Mouse (Mus musculus): ENCODE results near the gene Tecpr2. TPM values are rescaled to one million over a fixed set of nuclear protein-coding genes. Genes with fewer than 3 reads are reported as not detected.

Gene Tecpr2
- polyA plus RNA-seq, 1 experiment = 3.3 TPM

GRCm38 (mm10) chr12:110990500-110990899 lies 101.4 kb downstream of the Tecpr2 start:
- Histone ChIP-seq H3K27ac (replicated peaks; ENCODE audit: low read depth, low read length) (no peak overlapping the region), H3K4me3 (ENCODE audit: insufficient read depth, low read depth, low read length) (no peak overlapping the region), H3K4me1 (ENCODE audit: control insufficient read depth, insufficient read depth, insufficient read length, low read length) (peaks cover 2% of the 10 kb centered on the region; the same call in 1 of the 2 replicates)

DNA sequence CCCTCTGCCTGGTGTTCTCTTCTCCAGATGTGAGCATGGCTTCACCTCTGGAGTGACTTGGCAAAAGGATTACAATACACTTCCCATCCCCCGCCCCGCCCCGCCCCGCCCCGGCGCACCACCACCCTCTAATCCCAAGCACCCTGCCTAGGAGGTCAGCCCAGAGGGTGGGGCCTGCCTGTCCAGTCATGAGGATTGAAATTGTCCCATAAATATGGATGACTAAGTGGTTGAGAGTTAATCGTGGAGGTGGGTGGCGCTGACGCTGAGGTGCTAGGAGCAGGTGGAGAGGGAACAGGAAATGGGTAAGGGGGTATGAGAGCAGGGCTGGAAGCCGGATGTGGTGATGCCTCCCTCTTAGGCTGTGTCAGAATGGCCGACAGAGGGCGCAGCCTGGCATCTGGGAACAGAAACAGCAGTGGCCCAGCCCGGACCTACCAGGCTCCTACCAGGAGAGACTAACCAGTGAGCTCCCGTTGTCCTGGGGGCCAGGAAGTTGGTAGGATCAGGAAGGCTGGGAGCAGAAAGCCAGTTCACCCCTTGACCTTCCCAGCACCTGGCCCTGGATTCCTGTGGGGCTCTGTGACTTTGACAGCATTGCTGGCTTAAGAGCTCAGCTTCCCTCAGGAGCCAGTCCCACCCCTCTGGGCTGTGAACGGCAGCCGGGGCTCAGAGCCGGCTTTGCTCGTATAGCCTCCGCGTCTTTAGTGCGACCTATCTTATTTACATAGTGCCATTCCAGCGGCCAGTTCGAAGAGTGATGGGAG lies 102.5 kb downstream of the Tecpr2 start:
- H3K4me1 ChIP-seq (ENCODE audit: control insufficient read depth, insufficient read depth, insufficient read length, low read length) = no peaks in the 10 kb centered on the region
- H3K27ac ChIP-seq (replicated peaks; ENCODE audit: low read depth, low read length) = peak overlapping the region; percentile 50
- H3K4me3 ChIP-seq (ENCODE audit: insufficient read depth, low read depth, low read length) = peak overlapping the region; percentile 76

DNA sequence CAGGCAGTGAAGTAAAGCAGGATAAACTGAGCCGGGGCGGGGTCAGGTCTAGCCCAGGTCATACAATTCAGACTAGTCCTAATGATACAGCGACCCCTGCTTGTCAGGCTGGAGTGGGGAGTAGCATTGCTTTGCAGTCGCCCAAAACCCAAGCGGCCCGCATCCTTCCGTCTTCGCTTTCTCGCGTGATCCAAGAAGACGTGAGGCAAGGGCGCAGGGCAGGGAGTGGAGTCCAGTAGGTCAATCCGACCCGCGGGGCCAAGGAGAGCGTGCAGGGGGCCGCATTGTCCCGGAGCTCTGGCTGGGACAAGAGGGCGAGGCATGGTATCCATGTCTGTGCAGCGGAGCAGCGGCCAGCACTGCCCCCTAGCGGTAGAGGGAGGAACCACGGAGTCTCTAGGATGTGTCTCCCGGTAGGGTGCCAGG lies 103.1 kb downstream of the Tecpr2 start:
- peak overlapping the region; percentile 76 for H3K4me3 ChIP-seq (ENCODE audit: insufficient read depth, low read depth, low read length)
- peak overlapping the region; percentile 23 for H3K27ac ChIP-seq (replicated peaks; ENCODE audit: low read depth, low read length)
- no peaks in the 10 kb centered on the region for H3K4me1 ChIP-seq (ENCODE audit: control insufficient read depth, insufficient read depth, insufficient read length, low read length)

GRCm38 (mm10) chr12:110992771-110993170 lies 103.7 kb downstream of the Tecpr2 start:
- Histone ChIP-seq H3K4me3 (ENCODE audit: insufficient read depth, low read depth, low read length) (no peak overlapping the region), H3K27ac (replicated peaks; ENCODE audit: low read depth, low read length) (no peak overlapping the region), H3K4me1 (ENCODE audit: control insufficient read depth, insufficient read depth, insufficient read length, low read length) (no peaks in the 10 kb centered on the region)

DNA sequence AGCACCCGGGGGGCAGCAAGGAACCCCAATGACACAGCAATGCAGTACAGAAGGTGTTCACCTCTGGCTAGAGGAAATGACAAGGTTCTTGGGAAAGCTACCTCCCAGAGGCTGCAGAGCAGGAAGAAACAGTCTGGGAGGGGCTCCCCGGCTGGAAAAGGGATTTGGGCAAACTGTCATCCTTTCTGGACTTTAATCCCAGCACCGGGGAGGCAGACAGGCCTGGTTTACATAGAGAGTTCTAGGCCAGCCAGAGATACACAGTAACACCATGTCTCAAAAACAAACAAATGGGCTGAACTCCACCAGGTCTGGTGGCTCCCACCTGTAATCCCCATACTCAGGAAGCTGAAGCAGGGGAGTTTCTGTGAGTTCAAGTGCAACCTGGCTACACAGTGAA lies 104.2 kb downstream of the Tecpr2 start:
- Histone ChIP-seq H3K27ac (replicated peaks; ENCODE audit: low read depth, low read length) (no peak overlapping the region), H3K4me3 (ENCODE audit: insufficient read depth, low read depth, low read length) (no peak overlapping the region), H3K4me1 (ENCODE audit: control insufficient read depth, insufficient read depth, insufficient read length, low read length) (no peaks in the 10 kb centered on the region)

GRCm38 (mm10) chr12:110994666-110995065 lies 105.6 kb downstream of the Tecpr2 start:
- H3K27ac ChIP-seq (replicated peaks; ENCODE audit: low read depth, low read length) = no peak overlapping the region
- no peaks in the 10 kb centered on the region for H3K4me1 ChIP-seq (ENCODE audit: control insufficient read depth, insufficient read depth, insufficient read length, low read length)
- no peak overlapping the region for H3K4me3 ChIP-seq (ENCODE audit: insufficient read depth, low read depth, low read length)

DNA sequence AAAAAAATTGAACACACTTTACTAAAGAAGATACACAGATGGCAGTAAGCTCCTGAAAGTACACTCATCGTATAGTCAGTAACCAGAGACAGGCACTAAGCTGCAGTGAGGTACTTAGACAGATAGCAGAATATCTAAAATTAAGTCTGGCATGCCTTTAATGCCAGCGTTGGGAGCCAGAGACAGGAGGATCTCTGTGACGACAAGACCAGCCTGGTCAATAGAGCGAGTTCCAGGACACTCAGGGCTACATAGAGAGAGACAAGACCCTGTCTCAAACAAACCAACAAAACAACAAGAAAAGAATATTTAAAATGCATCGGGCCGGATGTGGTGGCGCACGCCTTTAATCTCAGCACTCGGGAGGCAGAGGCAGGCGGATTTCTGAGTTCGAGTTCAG lies 109.0 kb downstream of the Tecpr2 start:
- Histone ChIP-seq H3K4me3 (ENCODE audit: insufficient read depth, low read depth, low read length) (no peak overlapping the region), H3K4me1 (ENCODE audit: control insufficient read depth, insufficient read depth, insufficient read length, low read length) (no peaks in the 10 kb centered on the region), H3K27ac (replicated peaks; ENCODE audit: low read depth, low read length) (no peak overlapping the region)

DNA sequence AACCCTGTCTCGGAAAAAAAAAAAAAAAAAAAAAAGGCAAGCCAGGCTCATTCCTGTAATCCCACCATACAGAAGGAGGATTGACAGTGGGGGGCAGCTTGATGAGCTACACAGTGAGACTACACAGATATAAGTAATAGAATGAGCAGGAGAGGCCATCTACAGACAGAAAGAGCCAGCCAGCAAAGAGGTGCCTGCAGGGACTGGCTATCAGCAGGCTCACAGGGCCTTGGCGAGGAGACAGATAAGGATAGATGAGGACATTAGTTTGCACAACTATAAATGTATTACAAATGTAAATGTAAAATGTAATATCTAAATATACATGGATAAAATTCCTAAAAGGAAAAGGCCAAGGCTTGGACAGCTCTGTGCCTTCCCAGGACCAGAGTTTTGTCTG lies 110.8 kb downstream of the Tecpr2 start:
- Histone ChIP-seq H3K4me1 (ENCODE audit: control insufficient read depth, insufficient read depth, insufficient read length, low read length) (no peaks in the 10 kb centered on the region), H3K4me3 (ENCODE audit: insufficient read depth, low read depth, low read length) (no peak overlapping the region), H3K27ac (replicated peaks; ENCODE audit: low read depth, low read length) (no peak overlapping the region)

GRCm38 (mm10) chr12:111000956-111001355 lies 111.9 kb downstream of the Tecpr2 start:
- no peak overlapping the region for H3K4me3 ChIP-seq (ENCODE audit: insufficient read depth, low read depth, low read length)
- H3K27ac ChIP-seq (replicated peaks; ENCODE audit: low read depth, low read length) = no peak overlapping the region
- no peaks in the 10 kb centered on the region for H3K4me1 ChIP-seq (ENCODE audit: control insufficient read depth, insufficient read depth, insufficient read length, low read length)

DNA sequence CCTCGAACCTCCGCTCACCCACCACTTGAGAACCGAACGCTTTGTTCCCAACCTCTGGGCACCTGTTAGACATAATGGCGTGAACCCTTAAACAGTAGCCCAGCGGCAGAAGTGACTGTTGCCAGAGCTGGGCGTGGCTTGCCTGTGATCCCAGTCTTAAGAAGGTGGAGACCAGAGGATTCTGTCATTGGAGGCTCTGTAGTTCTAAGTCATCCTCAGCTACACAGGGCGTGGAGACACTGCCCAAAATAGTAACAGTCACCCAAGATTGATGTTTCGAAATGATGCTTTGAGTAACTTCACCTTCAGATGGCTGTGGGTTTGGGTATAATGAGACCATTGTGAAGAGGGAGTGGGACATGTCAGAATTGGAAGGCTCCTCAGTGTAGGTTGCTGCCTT lies 115.1 kb downstream of the Tecpr2 start:
- no peak overlapping the region for H3K4me3 ChIP-seq (ENCODE audit: insufficient read depth, low read depth, low read length)

DNA sequence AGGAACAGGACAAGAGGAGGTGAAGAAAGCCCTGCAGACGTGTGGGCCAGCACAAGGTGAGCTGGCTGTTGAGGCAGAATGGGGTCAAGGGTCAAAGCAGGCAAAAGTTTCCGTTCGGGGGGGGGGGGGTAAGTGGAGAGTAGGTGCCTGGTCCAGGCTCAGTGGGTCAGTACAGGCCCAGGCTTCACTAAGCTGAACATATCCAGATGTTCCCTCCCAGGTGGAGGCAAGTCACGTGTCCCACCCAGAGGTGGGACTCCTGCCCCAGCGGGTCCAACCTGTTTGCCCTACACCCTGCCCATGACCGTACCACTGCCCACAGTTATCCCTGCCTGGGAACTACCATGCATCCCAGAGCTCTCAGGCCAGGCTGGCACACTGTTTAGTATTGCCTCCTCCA lies 116.7 kb downstream of the Tecpr2 start:
- H3K4me3 ChIP-seq (ENCODE audit: insufficient read depth, low read depth, low read length) = no peak overlapping the region
- H3K27ac ChIP-seq (replicated peaks; ENCODE audit: low read depth, low read length) = no peak overlapping the region
- H3K4me1 ChIP-seq (ENCODE audit: control insufficient read depth, insufficient read depth, insufficient read length, low read length) = peaks cover 18% of the 10 kb centered on the region

More for the DNA sequence above, 115.1 kb downstream of the Tecpr2 start:
- no peak overlapping the region for H3K27ac ChIP-seq (replicated peaks; ENCODE audit: low read depth, low read length)
- H3K4me1 ChIP-seq (ENCODE audit: control insufficient read depth, insufficient read depth, insufficient read length, low read length) = peaks cover 15% of the 10 kb centered on the region

DNA sequence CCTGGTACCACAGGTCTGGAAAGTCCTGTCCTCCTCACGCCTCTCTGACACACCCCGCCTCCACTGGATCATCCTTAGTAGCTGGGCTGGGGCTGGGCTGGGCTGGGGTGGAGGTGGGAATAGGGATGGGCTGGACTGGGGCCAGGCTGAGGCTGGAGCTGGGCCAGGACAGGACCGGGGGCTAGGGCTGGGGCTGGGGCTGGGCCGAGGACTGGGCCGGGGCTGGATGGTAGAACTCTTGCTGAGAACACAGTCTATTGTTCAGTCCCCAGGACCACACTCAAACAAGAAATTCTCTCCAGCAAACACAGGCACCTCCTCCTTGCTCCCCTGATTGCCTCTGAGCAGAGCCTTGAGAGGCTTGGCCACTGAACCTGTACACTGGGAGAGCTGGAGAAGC lies 117.3 kb downstream of the Tecpr2 start:
- Histone ChIP-seq H3K4me3 (ENCODE audit: insufficient read depth, low read depth, low read length) (no peak overlapping the region), H3K4me1 (ENCODE audit: control insufficient read depth, insufficient read depth, insufficient read length, low read length) (peaks cover 18% of the 10 kb centered on the region), H3K27ac (replicated peaks; ENCODE audit: low read depth, low read length) (no peak overlapping the region; the same call in 1 of the 2 replicates)

DNA sequence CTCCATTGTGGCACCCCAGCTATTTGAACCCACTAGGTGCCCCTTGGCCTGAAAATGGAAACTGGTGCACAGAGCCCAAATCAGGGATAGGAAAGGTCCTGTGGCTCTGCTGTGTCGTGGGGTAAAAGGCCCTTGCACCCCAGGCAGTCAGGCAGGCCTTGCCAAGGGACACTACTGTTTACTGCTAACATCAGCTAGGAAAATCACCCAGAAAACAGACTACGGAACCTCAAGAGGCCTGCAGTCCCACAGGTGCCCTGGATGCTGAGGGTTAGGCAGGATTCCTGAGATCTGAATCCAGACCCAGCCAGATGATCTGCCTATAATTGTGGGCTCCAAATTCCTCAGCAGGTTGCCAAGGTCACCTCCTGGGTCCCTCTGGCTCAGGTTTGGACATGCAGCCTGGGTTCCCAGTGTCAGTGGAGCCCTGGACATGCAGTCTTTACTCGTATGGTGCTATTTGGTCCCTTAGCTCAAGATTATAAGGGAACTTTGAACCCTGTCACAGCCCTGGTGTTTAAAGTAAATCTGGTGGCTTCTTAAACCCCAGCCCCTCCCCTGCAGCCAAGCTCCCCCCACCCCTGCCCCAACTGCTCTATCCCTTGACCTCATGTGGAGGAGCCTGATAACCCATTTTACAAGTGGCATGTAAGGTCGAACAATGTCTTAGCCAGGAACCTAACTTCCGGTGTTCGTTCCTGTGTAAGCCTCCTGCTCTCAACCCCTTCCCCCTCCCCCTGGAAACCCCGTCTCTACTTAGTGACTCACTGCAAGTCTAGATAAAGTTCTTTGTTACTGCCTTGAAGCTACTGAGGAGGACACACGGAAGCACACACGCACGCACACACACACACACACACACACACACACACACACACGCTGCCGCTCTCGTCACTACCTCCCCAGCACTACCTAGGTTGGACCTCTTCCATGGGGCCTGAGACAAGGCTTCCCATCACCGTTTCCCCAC lies 118.4 kb downstream of the Tecpr2 start:
- H3K4me1 ChIP-seq (ENCODE audit: control insufficient read depth, insufficient read depth, insufficient read length, low read length) = peaks cover 18% of the 10 kb centered on the region
- no peak overlapping the region for H3K4me3 ChIP-seq (ENCODE audit: insufficient read depth, low read depth, low read length)
- H3K27ac ChIP-seq (replicated peaks; ENCODE audit: low read depth, low read length) = peak overlapping the region; percentile 71

DNA sequence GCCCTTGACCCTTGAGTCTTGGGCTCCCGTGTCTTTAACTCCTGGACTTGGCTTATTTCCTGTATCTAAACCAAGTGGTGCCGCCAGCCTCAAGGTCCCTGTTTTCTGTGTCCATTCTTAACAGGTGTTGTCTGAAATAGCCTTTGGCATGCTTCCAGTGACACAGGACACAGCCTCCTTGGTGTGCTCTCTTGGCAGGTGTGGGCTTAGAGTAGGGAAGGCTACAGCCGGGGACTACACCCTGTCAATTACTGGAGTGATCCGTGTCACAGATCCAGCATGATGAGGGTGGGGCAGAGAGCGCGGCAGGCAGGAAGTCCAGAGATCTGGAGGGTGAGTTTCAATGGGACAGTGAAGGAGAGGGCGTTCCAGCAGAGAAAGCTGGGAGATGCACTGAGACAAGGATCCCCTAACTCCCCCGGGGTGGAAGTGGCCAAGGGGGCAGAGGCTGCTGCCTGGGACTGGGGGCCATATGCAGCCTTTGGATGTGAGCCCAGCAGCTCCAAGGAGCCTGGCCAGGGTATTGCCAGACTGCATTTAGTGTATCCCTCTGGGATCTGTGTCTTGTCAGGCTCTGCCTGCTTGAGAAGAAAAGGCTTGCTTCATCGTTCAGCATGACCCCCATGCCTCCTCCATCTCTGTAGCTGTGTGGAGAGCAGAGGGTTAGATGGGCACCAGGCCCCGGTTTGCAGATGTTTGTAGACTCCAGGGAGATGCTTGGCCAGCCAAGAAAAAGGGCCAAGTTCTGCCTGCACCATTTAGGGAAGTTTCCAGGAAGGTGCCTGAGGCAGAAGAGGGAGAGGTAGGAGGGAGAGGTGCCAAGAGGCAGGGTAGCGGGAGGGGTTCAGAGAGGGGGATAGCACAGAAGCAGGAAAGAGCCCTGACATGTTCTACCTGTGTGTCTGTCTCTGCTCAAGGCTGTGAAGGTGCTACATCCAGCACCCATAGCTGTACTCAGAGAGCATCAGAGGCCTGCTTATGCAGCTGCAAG lies 119.7 kb downstream of the Tecpr2 start:
- H3K4me3 ChIP-seq (ENCODE audit: insufficient read depth, low read depth, low read length) = no peak overlapping the region
- peak overlapping the region; percentile 71 for H3K27ac ChIP-seq (replicated peaks; ENCODE audit: low read depth, low read length)
- peaks cover 18% of the 10 kb centered on the region for H3K4me1 ChIP-seq (ENCODE audit: control insufficient read depth, insufficient read depth, insufficient read length, low read length)

All from brown adipose tissue, adult 24 weeks (tissue).